Mouse (Mus musculus) kidney, postnatal 0 days (tissue): ENCODE measurements at regions not wholly inside any gene's neighbourhood (a gene's known extent, or its start where the extent isn't known, plus 50 kb on each side); places are given as distances from the start of the nearest gene placed in this dataset.

Experiments
- ATAC-seq: fragments of 200-750 bp; cut with Nextera tagmentation; replicated peaks from 2 replicates; pipeline ENCODE4 v1.8.0; 2017; ENCODE audit warnings: low read depth, moderate number of reproducible peaks, moderate TSS enrichment, moderate library complexity; ENCODE audit not compliant: low FRiP score
- DNase-seq: peaks from one replicate; pipeline ENCODE4 v3.0.0-alpha.2; 2016; ENCODE audit warnings: low spot score
- H3K27ac ChIP-seq: fragments of 300-500 bp; sonication (generic); 2 replicates; pipeline ENCODE4 v1.5.1; 2014; ENCODE audit warnings: mild to moderate bottlenecking
- H3K27me3 ChIP-seq: fragments of 300-500 bp; sonication (generic); 2 replicates; pipeline ENCODE4 v1.6.1; 2014; ENCODE audit warnings: low read length, mixed read lengths; ENCODE audit not compliant: insufficient read depth
- H3K36me3 ChIP-seq: fragments of 300-500 bp; sonication (generic); 2 replicates; pipeline ENCODE4 v1.6.1; 2014; ENCODE audit warnings: low read length, mixed read lengths; ENCODE audit not compliant: insufficient read depth
- H3K4me1 ChIP-seq: fragments of 300-500 bp; sonication (generic); replicated peaks from 2 replicates; pipeline ENCODE4 v1.6.1; 2014; ENCODE audit warnings: antibody characterized with exemption, low read length, mixed read lengths; ENCODE audit not compliant: insufficient read depth
- H3K4me2 ChIP-seq: fragments of 300-500 bp; sonication (generic); 2 replicates; pipeline ENCODE4 v1.6.1; 2014; ENCODE audit warnings: mild to moderate bottlenecking, low read length, moderate library complexity, mixed read lengths
- H3K4me3 ChIP-seq: fragments of 300-500 bp; sonication (generic); replicated peaks from 2 replicates; pipeline ENCODE4 v1.5.1; 2014; ENCODE audit warnings: low read depth, low read length
- H3K9ac ChIP-seq: fragments of 300-500 bp; sonication (generic); 2 replicates; pipeline ENCODE4 v1.6.1; 2014; ENCODE audit warnings: low read depth, low read length
- H3K9me3 ChIP-seq: fragments of 300-500 bp; sonication (generic); replicated peaks from 2 replicates; pipeline ENCODE4 v1.6.1; 2016; ENCODE audit warnings: low read length, inconsistent platforms, mixed read lengths
- CTCF ChIP-seq: IDR thresholded peaks from 2 replicates; pipeline ENCODE4 v1.5.1; 2016; ENCODE audit warnings: antibody characterized with exemption, low read depth, mild to moderate bottlenecking, moderate library complexity
- WGBS: fragments of 180-500 bp; shearing (Covaris S2); extraction: QIAGEN DNeasy Blood & Tissue Kit; methylation state at CpG from one replicate; pipeline ENCODE4 v1.1.7; 2014; 5-methylcytosine and 5-hydroxymethylcytosine counted together

GRCm38 (mm10) chr11:24643439-24644109 lies 565.7 kb downstream of the Bcl11a start:
- 17% methylated on average over 11 of the region's 11 CpGs for WGBS
- H3K27ac ChIP-seq, result no peak overlapping the region
- no peaks in the 10 kb centered on the region for H3K4me1 ChIP-seq
- H3K27me3 ChIP-seq, result no peaks in the 10 kb centered on the region
- H3K4me3 ChIP-seq, result no peak overlapping the region
- no peaks in the 10 kb centered on the region for H3K36me3 ChIP-seq
- H3K9ac ChIP-seq, result no peak overlapping the region
- peak overlapping the region; percentile 26; the same call in 1 of the 2 replicates for H3K4me2 ChIP-seq
- H3K9me3 ChIP-seq, result no peaks in the 10 kb centered on the region
- DNase-seq, result peak; percentile 66
- TF ChIP-seq CTCF, result no peak
- peak; percentile 49 for ATAC-seq

- no peak overlapping the region for H3K27ac ChIP-seq
- no peak overlapping the region for H3K4me2 ChIP-seq
- H3K27me3 ChIP-seq, result no peaks in the 10 kb centered on the region
- no peaks in the 10 kb centered on the region for H3K4me1 ChIP-seq
- ATAC-seq, result no peak
- H3K9ac ChIP-seq, result no peak overlapping the region
- no peaks in the 10 kb centered on the region for H3K9me3 ChIP-seq
- WGBS, result 78% methylated on average over 3 of the region's 3 CpGs
- no peaks in the 10 kb centered on the region for H3K36me3 ChIP-seq
- DNase-seq, result no peak
- no peak for TF ChIP-seq CTCF
- H3K4me3 ChIP-seq, result no peak overlapping the region
Observed at GRCm38 (mm10) chr11:24652852-24653251, 575.0 kb downstream of the Bcl11a start.

GRCm38 (mm10) chr11:24664082-24664481 lies 586.2 kb downstream of the Bcl11a start:
- Histone ChIP-seq H3K36me3 (no peaks in the 10 kb centered on the region), H3K27ac (no peak overlapping the region), H3K27me3 (no peaks in the 10 kb centered on the region), H3K9me3 (no peaks in the 10 kb centered on the region), H3K4me3 (no peak overlapping the region), H3K9ac (no peak overlapping the region), H3K4me2 (no peak overlapping the region), H3K4me1 (no peaks in the 10 kb centered on the region)
- no peak for TF ChIP-seq CTCF
- no peak for ATAC-seq
- DNase-seq, result no peak
- WGBS, result 87% methylated on average over 4 of the region's 4 CpGs

GRCm38 (mm10) chr11:24665310-24665709 lies 587.5 kb downstream of the Bcl11a start:
- ATAC-seq, result no peak
- H3K9me3 ChIP-seq, result no peaks in the 10 kb centered on the region
- no peaks in the 10 kb centered on the region for H3K4me1 ChIP-seq
- no peak for TF ChIP-seq CTCF
- no peak overlapping the region for H3K27ac ChIP-seq
- WGBS, result 83% methylated on average over 2 of the region's 2 CpGs
- no peak overlapping the region for H3K4me2 ChIP-seq
- H3K9ac ChIP-seq, result no peak overlapping the region
- no peak overlapping the region for H3K4me3 ChIP-seq
- H3K27me3 ChIP-seq, result no peaks in the 10 kb centered on the region
- H3K36me3 ChIP-seq, result no peaks in the 10 kb centered on the region
- no peak for DNase-seq

- 90% methylated on average over 4 of the region's 4 CpGs for WGBS
- no peak for TF ChIP-seq CTCF
- no peak for ATAC-seq
- Histone ChIP-seq H3K4me1 (no peaks in the 10 kb centered on the region), H3K27ac (no peak overlapping the region), H3K4me2 (no peak overlapping the region), H3K27me3 (no peaks in the 10 kb centered on the region), H3K9me3 (no peaks in the 10 kb centered on the region), H3K9ac (no peak overlapping the region), H3K4me3 (no peak overlapping the region), H3K36me3 (no peaks in the 10 kb centered on the region)
- DNase-seq, result no peak
Observed at GRCm38 (mm10) chr11:24671662-24672061, 593.8 kb downstream of the Bcl11a start.

- H3K27ac ChIP-seq, result no peak overlapping the region
- no peaks in the 10 kb centered on the region for H3K4me1 ChIP-seq
- H3K4me3 ChIP-seq, result no peak overlapping the region
- no peaks in the 10 kb centered on the region for H3K9me3 ChIP-seq
- H3K4me2 ChIP-seq, result no peak overlapping the region
- H3K9ac ChIP-seq, result no peak overlapping the region
- 33% methylated on average over 7 of the region's 7 CpGs for WGBS
- no peak for ATAC-seq
- H3K36me3 ChIP-seq, result no peaks in the 10 kb centered on the region
- TF ChIP-seq CTCF, result no peak
- H3K27me3 ChIP-seq, result no peaks in the 10 kb centered on the region
- peak; percentile 44 for DNase-seq
Observed at GRCm38 (mm10) chr11:24673248-24674207, 595.7 kb downstream of the Bcl11a start.
